Mouse (Mus musculus) olfactory bulb, adult 2 months (tissue): ENCODE measurements at regions not wholly inside any gene's neighbourhood (a gene's known extent, or its start where the extent isn't known, plus 50 kb on each side); places are given as distances from the start of the nearest gene placed in this dataset.
A peak's percentile ranks its signal among the peaks of the same experiment; 100 is the strongest.

ENCODE experiments used
- CTCF ChIP-seq: fragments of 200-500 bp; IDR thresholded peaks from 2 replicates; pipeline ENCODE4 v1.5.1; 2012; ENCODE audit warnings: low read depth, mild to moderate bottlenecking, low read length, moderate library complexity; ENCODE audit not compliant: insufficient read depth
- POLR2A ChIP-seq: fragments of 200-500 bp; IDR thresholded peaks from 2 replicates; pipeline ENCODE4 v1.6.1; 2012; ENCODE audit warnings: mild to moderate bottlenecking, low read depth, low read length, moderate library complexity; ENCODE audit not compliant: insufficient read depth

DNA sequence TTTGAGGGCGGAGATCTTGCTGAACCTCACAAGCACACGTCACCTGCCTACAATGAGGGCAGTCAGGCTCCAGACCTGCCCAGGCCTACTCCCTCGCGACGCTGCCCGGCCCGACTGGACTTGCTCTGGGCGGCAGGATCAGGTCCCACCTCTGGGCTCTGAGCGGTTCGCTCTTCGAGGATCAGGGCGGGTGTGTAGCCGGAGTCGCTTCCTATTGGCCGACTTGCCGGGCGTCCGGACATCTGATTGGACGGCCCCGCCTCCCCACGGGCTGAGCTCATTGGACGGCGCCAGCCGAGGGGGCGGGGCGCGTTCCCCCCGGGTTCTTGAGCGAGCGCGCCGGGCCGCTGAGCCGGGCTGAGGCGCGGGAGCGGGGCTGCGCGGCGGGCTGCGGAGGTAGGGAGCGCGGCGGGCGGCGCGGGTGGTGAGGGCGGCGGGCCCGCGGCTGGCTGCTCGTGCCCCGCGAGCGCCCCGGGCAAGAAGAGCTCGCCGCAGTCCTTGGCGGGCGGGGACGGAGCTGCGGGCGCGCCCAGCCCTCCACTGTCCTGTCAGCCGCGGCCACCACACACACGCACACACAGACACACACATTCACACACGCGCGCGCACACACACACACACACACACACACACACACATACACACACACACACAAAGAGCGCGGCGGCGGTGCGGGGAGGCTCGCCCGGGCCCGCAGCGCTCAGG, 141.5 kb downstream of the Ogfrl1 start:
- no peak for TF ChIP-seq CTCF
- TF ChIP-seq POLR2A = peak; percentile 94
